Mouse (Mus musculus) G1E (cell line): ENCODE data around the gene Mfsd13b.

Source experiments
- CTCF ChIP-seq: IDR thresholded peaks from 2 replicates; pipeline ENCODE4 v1.5.1; 2012; ENCODE audit warnings: low read depth, low read length, inconsistent platforms, mixed read lengths
- TAL1 ChIP-seq: conservative IDR thresholded peaks from 2 replicates; pipeline ENCODE4 v1.6.1; 2012; ENCODE audit warnings: low read depth, low read length, inconsistent platforms, mixed read lengths

DNA sequence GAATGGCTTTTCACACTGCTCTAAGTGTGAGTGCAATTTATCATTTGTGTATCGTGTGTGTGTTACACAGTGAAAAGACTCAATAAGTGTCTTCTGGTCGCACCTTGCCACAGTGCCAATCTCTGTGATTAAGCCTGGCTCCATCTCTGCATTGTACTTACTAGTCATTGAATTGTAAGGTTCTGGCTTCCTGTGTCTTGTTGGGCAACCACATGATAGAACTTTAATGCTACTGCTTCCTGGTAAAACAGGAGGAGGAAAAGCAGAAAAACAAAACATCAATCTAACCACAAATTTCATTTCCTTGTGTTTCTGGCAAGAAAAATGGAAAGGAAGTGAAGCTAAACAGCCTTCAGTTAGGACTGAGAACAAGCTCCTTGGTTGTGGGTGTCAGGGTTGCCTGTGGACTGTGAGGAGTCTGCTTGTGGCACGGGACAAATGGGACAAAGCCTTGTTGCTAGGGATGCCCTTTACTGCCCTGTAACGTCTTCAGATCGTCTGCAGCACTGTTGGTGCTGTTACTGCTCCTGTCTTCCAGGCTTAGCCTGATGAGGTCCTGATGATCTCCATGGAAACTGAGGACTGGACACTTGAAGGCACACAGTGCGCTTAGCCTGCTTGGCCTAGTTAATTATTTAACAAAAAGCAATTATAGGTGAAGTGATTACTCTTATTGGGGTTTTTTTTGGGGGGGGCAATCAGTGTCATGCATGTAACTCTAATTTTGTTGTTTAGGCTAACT is 77.3 kb downstream of the Mfsd13b start:
- TF ChIP-seq CTCF (no peak), TAL1 (no peak)
